Mouse (Mus musculus): Measurements from ENCODE around the gene Cyren. TPM values are rescaled to one million over a fixed set of nuclear protein-coding genes. Genes with fewer than 3 reads are reported as not detected.

Gene Cyren
- polyA plus RNA-seq, 1 experiment from 2014 or later: 18.0 TPM

DNA sequence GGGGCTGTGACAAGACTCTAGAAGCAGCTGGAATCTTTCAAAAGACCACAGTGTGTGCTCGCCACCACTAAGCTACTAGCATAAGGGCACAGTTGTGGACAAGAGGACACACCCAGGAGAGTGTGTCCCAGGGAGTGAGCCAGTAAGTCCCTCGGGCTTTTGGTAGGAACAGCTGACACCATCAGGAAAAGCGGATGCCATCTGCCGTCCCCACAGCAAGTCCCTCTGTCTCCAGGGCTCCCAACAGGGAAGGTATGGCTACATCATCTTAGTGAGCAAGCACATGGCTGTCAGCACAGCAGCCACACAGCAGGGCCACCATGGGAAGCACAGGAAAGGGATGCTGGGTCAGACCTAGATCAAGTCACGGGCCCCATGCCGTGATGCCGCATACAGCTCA is 17.7 kb upstream of the Cyren start:
- 0 out of 2 replicates have a peak, but pooled peaks have one; percentile 8 for ATAC-seq (ENCODE audit: low FRiP score, low read depth)
- H3K27ac ChIP-seq: no peak overlapping the region
- no peak overlapping the region for H3K4me3 ChIP-seq
- peaks cover 89% of the 10 kb centered on the region for H3K36me3 ChIP-seq
- H3K9me3 ChIP-seq: no peaks in the 10 kb centered on the region
- no peak overlapping the region for H3K4me2 ChIP-seq (replicated peaks)
- H3K9ac ChIP-seq: no peak overlapping the region
- no peaks in the 10 kb centered on the region for H3K27me3 ChIP-seq
- WGBS: 85% methylated on average over 7 of the region's 7 CpGs
- no peaks in the 10 kb centered on the region for H3K4me1 ChIP-seq

DNA sequence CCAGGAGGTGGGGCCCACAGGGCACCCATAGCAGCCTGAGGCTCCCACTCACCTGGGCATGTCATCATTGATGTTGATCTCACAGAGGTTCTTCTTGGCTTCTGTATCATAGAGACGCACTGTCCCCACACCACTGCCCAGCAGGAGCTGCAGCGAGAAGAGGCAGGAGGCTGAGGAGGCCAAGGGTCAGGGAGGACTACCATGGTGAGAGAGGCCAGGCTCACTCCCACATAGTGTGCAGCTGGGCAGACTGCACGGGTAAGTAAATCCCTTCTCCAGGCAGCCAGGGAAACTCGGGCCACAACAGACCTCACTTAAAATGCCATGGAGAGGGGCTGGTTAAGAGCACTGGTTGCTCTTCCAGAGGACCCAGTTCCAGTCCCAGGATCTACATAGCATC is 11.3 kb upstream of the Cyren start:
- no peak overlapping the region for H3K4me3 ChIP-seq
- H3K4me2 ChIP-seq (replicated peaks): no peak overlapping the region
- H3K9ac ChIP-seq: no peak overlapping the region
- peaks cover 88% of the 10 kb centered on the region for H3K36me3 ChIP-seq
- no peaks in the 10 kb centered on the region for H3K4me1 ChIP-seq
- no peak overlapping the region for H3K27ac ChIP-seq
- H3K27me3 ChIP-seq: no peaks in the 10 kb centered on the region
- WGBS: 68% methylated on average over 4 of the region's 4 CpGs
- H3K9me3 ChIP-seq: no peaks in the 10 kb centered on the region
- ATAC-seq (ENCODE audit: low FRiP score, low read depth): no peak

DNA sequence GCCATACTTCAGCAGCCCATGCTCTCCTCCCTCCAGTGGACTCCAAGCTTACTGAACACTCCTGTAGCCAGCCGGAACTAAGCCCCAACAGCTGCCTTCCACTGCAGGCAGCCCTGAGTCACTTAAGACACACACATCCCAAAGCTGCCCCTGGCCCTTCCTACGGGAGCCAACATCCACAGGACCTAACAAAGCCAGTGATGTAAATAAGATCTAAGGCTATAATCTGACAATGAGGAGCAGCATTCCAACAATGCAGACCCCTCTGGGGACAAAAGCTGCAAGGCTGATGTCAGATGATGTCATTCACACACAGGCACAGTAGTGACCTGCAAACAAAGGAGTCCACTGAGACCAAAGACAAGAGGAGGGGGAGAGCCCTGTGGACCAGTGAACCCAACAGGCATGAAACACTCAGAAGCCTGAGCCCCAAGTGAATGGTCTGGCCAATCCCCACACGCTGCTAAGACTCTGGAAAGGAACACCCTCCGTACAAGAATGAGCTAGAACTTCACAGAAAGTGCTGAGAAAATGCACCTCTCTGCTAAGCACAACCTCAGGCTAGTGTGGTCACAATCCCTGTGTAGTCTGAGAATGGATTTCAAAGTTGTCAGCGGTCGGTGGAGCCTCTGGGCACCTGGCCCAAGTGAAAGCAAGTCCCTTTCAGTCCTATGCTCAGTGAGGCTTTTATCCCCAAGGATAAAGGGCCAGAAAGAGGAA is 9.4 kb upstream of the Cyren start:
- no peaks in the 10 kb centered on the region for H3K4me1 ChIP-seq
- H3K4me2 ChIP-seq (replicated peaks): no peak overlapping the region
- 76% methylated on average over 6 of the region's 6 CpGs for WGBS
- H3K4me3 ChIP-seq: no peak overlapping the region
- H3K9me3 ChIP-seq: no peaks in the 10 kb centered on the region
- H3K27ac ChIP-seq: 0 out of 2 replicates have a peak overlapping the region, but pooled peaks have one; percentile 10
- H3K27me3 ChIP-seq: no peaks in the 10 kb centered on the region
- ATAC-seq (ENCODE audit: low FRiP score, low read depth): peak; percentile 80; the same call in 1 of the 2 replicates
- no peak overlapping the region for H3K9ac ChIP-seq
- H3K36me3 ChIP-seq: peaks cover 86% of the 10 kb centered on the region

DNA sequence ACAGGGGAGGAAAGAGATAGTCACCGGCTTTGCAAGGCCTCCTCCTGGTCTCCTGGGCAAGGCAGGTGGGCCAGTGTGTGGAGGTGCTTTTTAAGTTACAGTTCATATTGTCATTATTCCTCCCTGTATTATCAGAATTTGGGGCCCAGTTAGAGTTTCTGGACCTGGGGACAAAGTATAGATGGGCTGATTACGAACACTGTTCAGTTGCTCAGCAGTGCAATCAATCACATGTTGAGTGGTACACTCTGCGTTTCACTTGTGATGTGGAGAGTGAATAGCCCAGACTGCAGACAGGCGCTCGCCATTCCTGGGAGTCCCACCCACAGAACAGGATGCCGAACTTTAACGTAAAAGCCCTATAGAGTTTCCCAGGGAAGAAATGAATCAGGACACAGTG is 6.9 kb upstream of the Cyren start:
- Histone ChIP-seq H3K4me1 (no peaks in the 10 kb centered on the region), H3K4me2 (replicated peaks) (no peak overlapping the region), H3K27ac (no peak overlapping the region), H3K27me3 (no peaks in the 10 kb centered on the region), H3K9me3 (no peaks in the 10 kb centered on the region), H3K4me3 (no peak overlapping the region), H3K36me3 (peaks cover 86% of the 10 kb centered on the region), H3K9ac (no peak overlapping the region)
- 77% methylated on average over 7 of the region's 7 CpGs for WGBS
- no peak for ATAC-seq (ENCODE audit: low FRiP score, low read depth)

DNA sequence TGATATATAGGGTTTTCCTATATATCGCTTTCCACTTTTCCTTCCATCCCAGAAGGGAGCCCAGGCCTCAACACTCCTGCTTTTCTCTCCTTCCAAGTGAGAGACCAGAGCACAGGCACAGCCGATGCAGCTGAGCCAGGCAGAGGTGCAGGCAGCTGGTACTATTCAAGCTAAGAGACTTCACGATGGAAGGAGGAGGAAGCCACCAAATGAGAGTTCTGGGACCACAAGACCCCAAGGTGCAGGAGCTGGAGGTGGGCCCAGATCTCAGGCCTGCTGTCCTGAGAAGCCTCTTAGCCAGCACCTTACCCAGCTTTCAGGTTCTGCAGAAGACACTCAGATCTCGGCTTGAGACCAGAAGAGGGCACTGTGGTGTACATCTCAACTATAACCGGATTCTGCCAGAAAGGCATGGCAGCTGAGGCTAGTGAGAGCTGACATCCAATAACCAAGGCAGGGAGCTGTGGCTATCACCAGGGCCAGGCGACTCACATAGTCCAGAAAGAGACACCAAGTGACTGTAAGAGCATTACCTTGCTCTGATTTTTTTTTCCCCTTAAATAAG is 2.1 kb upstream of the Cyren start:
- Histone ChIP-seq H3K27ac (no peak overlapping the region), H3K4me2 (replicated peaks) (no peak overlapping the region), H3K9ac (no peak overlapping the region), H3K4me1 (peaks cover 24% of the 10 kb centered on the region), H3K36me3 (peaks cover 65% of the 10 kb centered on the region), H3K27me3 (no peaks in the 10 kb centered on the region), H3K4me3 (no peak overlapping the region), H3K9me3 (no peaks in the 10 kb centered on the region)
- no peak for ATAC-seq (ENCODE audit: low FRiP score, low read depth)
- 58% methylated on average over 6 of the region's 6 CpGs for WGBS

DNA sequence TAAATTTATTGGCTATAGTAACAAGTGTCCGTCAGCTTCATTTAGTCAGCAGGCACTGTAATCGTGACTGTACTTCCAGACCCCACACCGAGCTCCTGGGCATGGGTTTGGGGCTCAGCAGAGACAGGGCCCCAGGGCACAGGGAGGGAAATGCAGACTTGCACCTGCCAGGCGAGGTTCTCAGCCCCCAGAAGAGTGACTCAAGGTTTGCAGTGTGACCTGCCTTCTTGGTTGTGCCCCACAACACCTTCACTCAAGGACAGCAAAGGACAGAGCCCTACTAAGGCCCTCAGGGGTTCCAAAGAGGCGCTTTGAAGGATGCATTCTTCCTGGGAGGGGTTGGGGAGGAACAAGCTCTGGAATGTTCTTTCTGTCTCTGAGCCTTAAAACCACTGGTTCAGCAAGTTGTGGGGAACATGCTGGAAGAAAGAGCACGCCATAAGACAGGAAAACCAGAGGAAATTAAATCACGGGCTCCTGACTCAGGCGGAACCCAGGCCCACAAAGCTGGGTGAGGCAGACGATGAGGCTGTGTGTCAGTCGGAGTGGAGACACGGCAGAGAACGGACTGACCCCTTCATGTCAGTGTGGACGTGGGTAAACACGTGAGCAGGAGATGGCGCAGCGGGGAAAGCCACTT is 1.4 kb upstream of the Cyren start:
- Histone ChIP-seq H3K4me3 (no peak overlapping the region), H3K9me3 (no peaks in the 10 kb centered on the region), H3K4me1 (peaks cover 24% of the 10 kb centered on the region), H3K27me3 (no peaks in the 10 kb centered on the region), H3K4me2 (replicated peaks) (no peak overlapping the region), H3K9ac (no peak overlapping the region), H3K36me3 (peaks cover 62% of the 10 kb centered on the region), H3K27ac (peak overlapping the region; percentile 95; the same call in 1 of the 2 replicates)
- 79% methylated on average over 16 of the region's 16 CpGs for WGBS
- ATAC-seq (ENCODE audit: low FRiP score, low read depth): no peak

DNA sequence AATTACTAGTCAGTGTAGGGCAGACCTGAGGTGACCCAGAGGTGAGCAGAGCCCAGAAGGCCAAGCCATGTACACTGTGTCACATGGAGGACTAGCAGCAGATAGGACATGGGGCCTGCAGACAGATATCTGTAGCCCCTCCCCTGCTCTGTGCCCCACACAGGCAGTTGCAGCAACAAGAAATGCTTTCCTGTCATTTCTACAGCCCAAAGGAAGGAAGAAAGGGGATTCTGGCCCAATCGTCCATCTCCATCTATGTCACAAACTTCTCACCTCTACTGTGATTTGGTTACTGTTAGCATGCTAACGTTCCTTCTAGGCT is 1.1 kb downstream of the Cyren start:
- Histone ChIP-seq H3K9ac (peak overlapping the region; percentile 86), H3K4me3 (peak overlapping the region; percentile 78), H3K4me2 (replicated peaks) (peak overlapping the region; percentile 78), H3K4me1 (peaks cover 27% of the 10 kb centered on the region), H3K27me3 (no peaks in the 10 kb centered on the region), H3K9me3 (no peaks in the 10 kb centered on the region), H3K27ac (no peak overlapping the region), H3K36me3 (peaks cover 59% of the 10 kb centered on the region)
- no peak for ATAC-seq (ENCODE audit: low FRiP score, low read depth)
- WGBS: 21% methylated on average over 2 of the region's 2 CpGs

DNA sequence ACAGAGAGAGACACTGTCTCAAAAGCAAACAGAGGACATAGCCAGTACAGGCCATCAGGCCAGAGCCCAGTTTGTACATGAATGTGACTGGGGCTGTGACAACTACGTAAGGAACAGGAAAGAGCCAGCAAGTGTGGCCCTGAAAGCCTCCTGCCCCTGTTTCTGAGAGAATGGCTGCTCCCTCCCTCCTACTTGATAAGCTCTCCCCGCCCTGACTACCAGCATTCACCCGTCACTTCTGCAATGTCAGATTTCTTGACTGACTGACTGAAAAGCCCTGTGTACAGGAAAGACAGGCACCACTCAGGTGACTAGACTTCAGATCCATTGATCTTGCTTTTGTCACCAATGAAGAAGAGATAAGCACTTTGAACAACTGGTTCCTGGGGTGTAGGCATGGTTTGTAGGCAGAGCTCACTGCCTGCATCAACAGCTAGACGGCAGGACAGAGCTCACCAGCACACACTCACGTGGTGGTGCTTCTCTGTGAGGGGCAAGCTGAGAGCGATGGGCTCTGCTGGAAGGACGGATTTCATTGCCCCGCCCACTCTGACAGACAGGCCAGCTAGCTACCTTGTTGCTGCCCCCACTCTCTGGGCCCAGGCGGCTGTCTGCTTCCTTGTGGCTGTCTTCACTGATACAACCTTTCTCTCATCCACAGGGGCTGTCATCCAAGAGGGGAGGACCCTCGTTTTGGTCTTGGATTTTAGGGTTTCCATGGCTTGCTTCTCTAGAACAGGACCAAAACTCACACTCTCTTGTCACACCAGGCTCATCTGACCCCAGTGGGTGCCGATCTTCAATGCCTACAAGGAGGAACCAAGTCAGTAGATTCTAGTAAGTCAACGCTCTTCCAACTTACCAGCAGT is 1.7 kb downstream of the Cyren start:
- no peak for ATAC-seq (ENCODE audit: low FRiP score, low read depth)
- Histone ChIP-seq H3K36me3 (peaks cover 53% of the 10 kb centered on the region), H3K9me3 (no peaks in the 10 kb centered on the region), H3K4me1 (peaks cover 29% of the 10 kb centered on the region), H3K27me3 (no peaks in the 10 kb centered on the region), H3K4me2 (replicated peaks) (peak overlapping the region; percentile 78), H3K9ac (peak overlapping the region; percentile 86; the same call in 1 of the 2 replicates), H3K27ac (no peak overlapping the region), H3K4me3 (peak overlapping the region; percentile 78; the same call in 1 of the 2 replicates)
- 61% methylated on average over 12 of the region's 12 CpGs for WGBS

DNA sequence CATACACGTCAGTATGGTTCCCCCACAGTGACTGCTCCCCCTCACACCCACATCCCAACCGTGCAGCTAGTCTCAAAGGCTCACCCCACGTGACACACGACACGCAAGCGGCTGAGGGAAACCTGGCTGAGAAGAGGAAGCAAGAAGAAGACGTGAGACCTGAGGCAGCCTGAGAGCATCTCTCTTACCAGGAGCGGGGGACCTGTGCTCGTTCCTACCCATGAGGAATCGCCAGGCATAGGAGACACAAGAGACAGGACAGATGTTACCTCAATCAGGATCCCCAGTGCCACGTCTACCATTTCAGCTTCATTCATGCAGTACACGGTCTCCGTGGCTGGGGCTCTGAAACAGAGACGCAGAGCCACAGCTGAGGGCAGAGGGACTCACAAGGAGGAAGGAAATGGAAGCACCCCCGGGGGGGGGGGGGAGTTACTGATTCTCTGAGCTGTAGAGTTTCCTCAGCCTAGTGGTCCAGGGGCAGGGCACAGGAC is 2.5 kb downstream of the Cyren start:
- H3K4me1 ChIP-seq: peaks cover 37% of the 10 kb centered on the region
- H3K27ac ChIP-seq: no peak overlapping the region
- no peak overlapping the region for H3K4me2 ChIP-seq (replicated peaks)
- WGBS: 89% methylated on average over 15 of the region's 15 CpGs
- ATAC-seq (ENCODE audit: low FRiP score, low read depth): no peak
- H3K27me3 ChIP-seq: no peaks in the 10 kb centered on the region
- peaks cover 44% of the 10 kb centered on the region for H3K36me3 ChIP-seq
- no peaks in the 10 kb centered on the region for H3K9me3 ChIP-seq
- no peak overlapping the region for H3K4me3 ChIP-seq
- no peak overlapping the region for H3K9ac ChIP-seq

DNA sequence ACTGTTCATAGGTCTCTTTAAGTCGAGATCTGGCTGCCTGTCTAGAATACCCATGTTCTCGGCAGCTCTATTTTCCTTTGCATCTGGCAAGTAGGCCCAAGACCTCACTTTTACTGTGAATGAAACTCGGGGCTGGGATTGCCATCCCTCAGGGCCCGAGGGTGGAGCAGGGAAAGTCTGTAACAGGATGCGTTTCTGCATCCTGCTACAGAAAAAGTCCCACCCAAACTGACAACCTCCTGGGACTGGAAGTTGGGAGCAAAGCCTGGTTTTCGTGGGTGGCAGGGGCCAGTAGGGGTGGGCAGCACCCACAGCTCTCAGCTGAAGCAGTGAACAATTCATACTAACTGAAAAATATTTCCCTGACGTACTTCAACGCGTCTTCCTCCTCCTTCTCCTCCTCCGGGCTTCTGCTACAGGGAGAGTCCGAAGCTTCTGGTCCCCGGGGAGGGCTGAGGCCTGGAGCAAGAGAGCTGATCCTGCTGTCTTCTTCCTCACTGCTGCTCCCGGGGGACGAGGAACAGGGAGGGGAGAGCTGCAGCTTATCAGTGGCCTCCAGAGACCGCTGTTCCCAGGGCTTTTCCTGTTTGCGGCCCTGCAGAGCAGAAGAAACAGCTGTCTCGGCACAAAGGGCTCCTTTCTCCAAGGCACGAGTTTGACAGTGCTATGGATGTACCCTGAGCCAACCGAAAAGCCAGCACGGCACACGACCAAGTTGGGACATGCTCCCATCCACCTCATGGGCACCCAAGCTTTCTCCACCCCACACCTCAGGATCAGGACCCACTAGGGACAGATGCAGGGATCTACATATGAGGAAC is 3.5 kb downstream of the Cyren start:
- H3K4me1 ChIP-seq: peaks cover 43% of the 10 kb centered on the region
- ATAC-seq (ENCODE audit: low FRiP score, low read depth): no peak
- no peak overlapping the region for H3K4me2 ChIP-seq (replicated peaks)
- H3K36me3 ChIP-seq: peaks cover 35% of the 10 kb centered on the region
- no peaks in the 10 kb centered on the region for H3K27me3 ChIP-seq
- no peaks in the 10 kb centered on the region for H3K9me3 ChIP-seq
- no peak overlapping the region for H3K4me3 ChIP-seq
- H3K9ac ChIP-seq: peak overlapping the region; percentile 4; the same call in 1 of the 2 replicates
- H3K27ac ChIP-seq: peak overlapping the region; percentile 6; the same call in 1 of the 2 replicates
- 82% methylated on average over 21 of the region's 21 CpGs for WGBS

DNA sequence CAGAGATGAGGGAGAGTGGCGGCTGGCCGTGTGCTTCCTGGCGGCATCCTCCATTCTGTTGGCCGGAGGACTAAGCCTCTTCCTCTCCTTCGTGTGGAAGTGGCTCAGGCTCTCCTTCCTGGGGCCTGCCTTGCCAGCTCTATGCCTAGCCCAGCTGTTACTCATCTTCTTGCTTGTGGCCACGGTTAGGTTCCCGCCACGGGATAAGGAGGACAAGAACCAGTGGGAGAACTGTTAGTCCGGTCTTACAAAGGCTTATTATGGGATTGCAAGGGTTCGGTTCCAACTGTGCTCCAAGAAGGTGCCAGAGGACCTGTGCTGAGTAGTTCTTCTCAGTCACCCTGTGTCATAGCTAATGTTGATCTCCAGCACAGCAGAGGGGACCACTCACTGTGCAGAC is 5.0 kb downstream of the Cyren start:
- Histone ChIP-seq H3K27ac (no peak overlapping the region), H3K4me2 (replicated peaks) (no peak overlapping the region), H3K27me3 (no peaks in the 10 kb centered on the region), H3K9me3 (no peaks in the 10 kb centered on the region), H3K9ac (no peak overlapping the region), H3K36me3 (peaks cover 31% of the 10 kb centered on the region), H3K4me3 (no peak overlapping the region), H3K4me1 (peaks cover 33% of the 10 kb centered on the region)
- WGBS: 91% methylated on average over 10 of the region's 10 CpGs
- ATAC-seq (ENCODE audit: low FRiP score, low read depth): no peak

Data from limb, embryonic 13.5 days (tissue).